Mouse (Mus musculus) liver, adult 2 months (tissue): ENCODE results near the gene Spsb3. TPM values are rescaled to one million over a fixed set of nuclear protein-coding genes. Genes with fewer than 3 reads are reported as not detected.
A peak's percentile ranks its signal among the peaks of the same experiment; 100 is the strongest.

Source experiments
- DNase-seq: peaks from one replicate; pipeline ENCODE4 v3.0.0-alpha.2; 2011; ENCODE audit warnings: low read depth, low spot score; ENCODE audit errors: extremely low read depth
- H3K27ac ChIP-seq: fragments of 200-500 bp; replicated peaks from 2 replicates; pipeline ENCODE4 v1.5.1; 2012; ENCODE audit warnings: low read depth, mild to moderate bottlenecking, control low read depth, inconsistent platforms, low read length; ENCODE audit not compliant: insufficient read depth
- H3K27me3 ChIP-seq: fragments of 200-500 bp; 2 replicates; pipeline ENCODE4 v1.6.1; 2012; ENCODE audit warnings: mild to moderate bottlenecking, moderate library complexity, low read length, inconsistent platforms; ENCODE audit not compliant: control insufficient read depth, insufficient read depth
- H3K36me3 ChIP-seq: fragments of 200-500 bp; 2 replicates; pipeline ENCODE4 v1.6.1; 2012; ENCODE audit warnings: low read length, inconsistent platforms; ENCODE audit not compliant: control insufficient read depth, insufficient read depth
- H3K4me1 ChIP-seq: fragments of 200-500 bp; 2 replicates; pipeline ENCODE4 v1.6.1; 2011; ENCODE audit warnings: low read length; ENCODE audit not compliant: control insufficient read depth, insufficient read depth
- H3K4me3 ChIP-seq: fragments of 200-500 bp; 2 replicates; pipeline ENCODE4 v1.5.1; 2011; ENCODE audit warnings: low read depth, mild to moderate bottlenecking, control low read depth, low read length, moderate library complexity; ENCODE audit not compliant: insufficient read depth
- H3K79me2 ChIP-seq: fragments of 200-500 bp; 2 replicates; pipeline ENCODE4 v1.6.1; 2012; ENCODE audit warnings: inconsistent platforms, mild to moderate bottlenecking, low read length, moderate library complexity; ENCODE audit not compliant: control insufficient read depth, insufficient read depth
- H3K9ac ChIP-seq: fragments of 200-500 bp; 2 replicates; pipeline ENCODE4 v1.6.1; 2012; ENCODE audit warnings: low read depth, mild to moderate bottlenecking, control low read depth, inconsistent platforms, low read length
- CTCF ChIP-seq: fragments of 200-500 bp; IDR thresholded peaks from 2 replicates; pipeline ENCODE4 v1.5.1; 2011; ENCODE audit warnings: low read depth, low read length, control low read depth
- POLR2A ChIP-seq: fragments of 200-500 bp; IDR thresholded peaks from 2 replicates; pipeline ENCODE4 v1.6.1; 2011; ENCODE audit warnings: low read length, control low read depth; ENCODE audit not compliant: insufficient read depth; ENCODE audit errors: extremely low read depth
- WGBS: fragments of 180-500 bp; shearing (Covaris S2); methylation state at CpG from one replicate; pipeline ENCODE4 v1.1.7; 2018; 5-methylcytosine and 5-hydroxymethylcytosine counted together
- polyA plus RNA-seq: library from polyadenylated mRNA; depleted of rRNA; stranded (reverse); fragments of >200 nt; gene quantifications from 2 replicates; pipeline ENCODE4 v1.2.3, GENCODE M21; 2012
- total RNA-seq: library from RNA; depleted of rRNA; stranded (reverse); fragments of >200 nt; gene quantifications from 2 replicates; pipeline ENCODE4 v1.2.3, GENCODE M21; 2014

Gene Spsb3
- total and polyA plus RNA-seq, 2 experiments = 8.7 to 42.4 TPM

- peaks cover 16% of the 10 kb centered on the region for H3K4me1 ChIP-seq
- peaks cover 18% of the 10 kb centered on the region; the same call in 1 of the 2 replicates for H3K79me2 ChIP-seq
- peak overlapping the region; percentile 88 for H3K4me3 ChIP-seq
- TF ChIP-seq POLR2A (no peak), CTCF (no peak)
- H3K27me3 ChIP-seq = no peaks in the 10 kb centered on the region
- H3K36me3 ChIP-seq = peaks cover 29% of the 10 kb centered on the region
- DNase-seq = peak; percentile 51
- peak overlapping the region; percentile 96 for H3K9ac ChIP-seq
- peak overlapping the region; percentile 93 for H3K27ac ChIP-seq
- 36% methylated on average over 10 of the region's 10 CpGs for WGBS
Observed at GRCm38 (mm10) chr17:24851381-24852125, 34.9 kb upstream of the Spsb3 start.

GRCm38 (mm10) chr17:24855838-24856464 lies 30.5 kb upstream of the Spsb3 start:
- Histone ChIP-seq H3K79me2 (peaks cover 14% of the 10 kb centered on the region; the same call in 1 of the 2 replicates), H3K27me3 (no peaks in the 10 kb centered on the region), H3K36me3 (peaks cover 46% of the 10 kb centered on the region), H3K4me3 (no peak overlapping the region), H3K27ac (peak overlapping the region; percentile 2), H3K4me1 (peaks cover 30% of the 10 kb centered on the region), H3K9ac (0 out of 2 replicates have a peak overlapping the region, but pooled peaks have one; percentile 31)
- no peak for DNase-seq
- TF ChIP-seq CTCF (no peak), POLR2A (no peak)
- 57% methylated on average over 3 of the region's 3 CpGs for WGBS

GRCm38 (mm10) chr17:24856589-24856988 lies 29.9 kb upstream of the Spsb3 start:
- Histone ChIP-seq H3K27me3 (no peaks in the 10 kb centered on the region), H3K4me3 (no peak overlapping the region), H3K36me3 (peaks cover 52% of the 10 kb centered on the region), H3K27ac (0 out of 2 replicates have a peak overlapping the region, but pooled peaks have one; percentile 0), H3K4me1 (peaks cover 30% of the 10 kb centered on the region), H3K79me2 (peaks cover 8% of the 10 kb centered on the region; the same call in 1 of the 2 replicates), H3K9ac (no peak overlapping the region)
- no peak for DNase-seq
- WGBS = 65% methylated on average over 13 of the region's 13 CpGs
- TF ChIP-seq POLR2A (no peak), CTCF (no peak)

- DNase-seq = peak; percentile 90
- Histone ChIP-seq H3K27ac (peak overlapping the region; percentile 46), H3K79me2 (peaks cover 5% of the 10 kb centered on the region; the same call in 1 of the 2 replicates), H3K27me3 (no peaks in the 10 kb centered on the region), H3K4me1 (peaks cover 30% of the 10 kb centered on the region), H3K4me3 (peak overlapping the region; percentile 15; the same call in 1 of the 2 replicates), H3K9ac (peak overlapping the region; percentile 54), H3K36me3 (peaks cover 62% of the 10 kb centered on the region)
- WGBS = 30% methylated on average over 8 of the region's 8 CpGs
- TF ChIP-seq POLR2A (no peak), CTCF (no peak)
Observed at GRCm38 (mm10) chr17:24857831-24858470, 28.5 kb upstream of the Spsb3 start.

GRCm38 (mm10) chr17:24858967-24859366 lies 27.5 kb upstream of the Spsb3 start:
- no peaks in the 10 kb centered on the region; the same call in 1 of the 2 replicates for H3K79me2 ChIP-seq
- peak overlapping the region; percentile 27; the same call in 1 of the 2 replicates for H3K27ac ChIP-seq
- no peak for DNase-seq
- peak overlapping the region; percentile 21; the same call in 1 of the 2 replicates for H3K9ac ChIP-seq
- no peak overlapping the region for H3K4me3 ChIP-seq
- TF ChIP-seq POLR2A = no peak
- TF ChIP-seq CTCF = no peak
- H3K36me3 ChIP-seq = peaks cover 62% of the 10 kb centered on the region
- 41% methylated on average over 6 of the region's 6 CpGs for WGBS
- peaks cover 27% of the 10 kb centered on the region for H3K4me1 ChIP-seq
- no peaks in the 10 kb centered on the region for H3K27me3 ChIP-seq
